Mouse (Mus musculus) left cerebral cortex, adult 2 months (tissue): Measurements from ENCODE around the gene Esp34. TPM values are rescaled to one million over a fixed set of nuclear protein-coding genes. Genes with fewer than 3 reads are reported as not detected.

Source experiments
- DNase-seq, 2 experiments: peaks; one replicate each; pipeline ENCODE4 v3.0.0; 2021 to 2022; ENCODE audit warnings: low spot score in 2 of 2, mixed read lengths in 1 of 2; ENCODE audit errors: extremely low spot score in 1 of 2
- H3K27ac ChIP-seq: fragments of 200-600 bp; 2 replicates; pipeline ENCODE4 v1.8.1; 2022
- H3K4me3 ChIP-seq: fragments of 200-600 bp; 2 replicates; pipeline ENCODE4 v1.8.1; 2022
- CTCF ChIP-seq: fragments of 200-600 bp; IDR thresholded peaks from 2 replicates; pipeline ENCODE4 v1.8.1; 2022; ENCODE audit warnings: antibody characterized with exemption, mild to moderate bottlenecking, moderate library complexity
- intact Hi-C: fragments of 180-260 bp; cut with DNase I; formaldehyde crosslinking; loops from one replicate; pipeline ENCODE4 v1.15.1; 2025
- long read RNA-seq, 2 experiments: library from polyadenylated mRNA; stranded (forward); transcript quantifications; one replicate each; pipeline ENCODE4 v2.0.0; 2021; ENCODE audit warnings: borderline mapping rate in 2 of 2
- total RNA-seq, 2 experiments: library from RNA; stranded (reverse); gene quantifications; 2 replicates each; pipeline ENCODE4 v1.2.3; 2021

Esp34 gene
- total RNA-seq, result not detected
- long read RNA-seq, experiment 1, result 0 reads
- long read RNA-seq, experiment 2, result 0 reads

- DNase-seq, result no peak
- Histone ChIP-seq H3K27ac (no peak within 1 kb of the TSS), H3K4me3 (no peak within 1 kb of the TSS)
- TF ChIP-seq CTCF, result no peak
- intact Hi-C loops, result no loop called here
Measured at GRCm38 (mm10) chr17:38553892-38554291, at the start of gene Esp34. Gene Esp34, plus strand, starts transcription at chr17:38554192.

GRCm38 (mm10) chr17:38562527-38562926, 8.5 kb downstream of the Esp34 start:
- intact Hi-C loops, result no loop called here

More at GRCm38 (mm10) chr17:38562527-38562926, 8.5 kb downstream of the Esp34 start:
- H3K4me3 ChIP-seq, result no peak overlapping the region
- TF ChIP-seq CTCF, result no peak
- DNase-seq, result no peak
- no peak overlapping the region for H3K27ac ChIP-seq

Other genes with a start within 250 kb of the Esp34 start
- gene Olfr137, start 246.6 kb upstream of the Esp34 start, total RNA-seq, result not detected
- not detected for gene Olfr136, start 224.4 kb upstream of the Esp34 start, total RNA-seq
- not detected for gene Esp36, start 134.0 kb upstream of the Esp34 start, total RNA-seq
- gene Esp31, start 85.3 kb downstream of the Esp34 start, total RNA-seq, result not detected